Mouse (Mus musculus) thymus, postnatal 4 days (tissue): ENCODE measurements around the gene Pde4b.
A peak's percentile ranks its signal among the peaks of the same experiment; 100 is the strongest.

Experiments used
- DNase-seq: peaks from one replicate; pipeline ENCODE4 v3.0.0; 2021

Gene Pde4b

GRCm38 (mm10) chr4:102623789-102624611, 536.7 kb downstream of the Pde4b start:
- no peak for DNase-seq

- DNase-seq = no peak
These were observed 537.6 kb downstream of the Pde4b start for GRCm38 (mm10) chr4:102624937-102625336.

- no peak for DNase-seq
These were observed 540.5 kb downstream of the Pde4b start for GRCm38 (mm10) chr4:102627799-102628198.

GRCm38 (mm10) chr4:102629621-102630020, 542.3 kb downstream of the Pde4b start:
- no peak for DNase-seq

GRCm38 (mm10) chr4:102630261-102630660, 542.9 kb downstream of the Pde4b start:
- DNase-seq = no peak

- DNase-seq = no peak
These were observed 544.3 kb downstream of the Pde4b start for GRCm38 (mm10) chr4:102631624-102632023.

- no peak for DNase-seq
These were observed 545.9 kb downstream of the Pde4b start for GRCm38 (mm10) chr4:102633241-102633640.

GRCm38 (mm10) chr4:102635258-102635657, 547.9 kb downstream of the Pde4b start:
- peak; percentile 50 for DNase-seq

- no peak for DNase-seq
These were observed 548.6 kb downstream of the Pde4b start for GRCm38 (mm10) chr4:102635944-102636343.

GRCm38 (mm10) chr4:102637348-102637910, 550.1 kb downstream of the Pde4b start:
- no peak for DNase-seq

- no peak for DNase-seq
These were observed 553.6 kb downstream of the Pde4b start for GRCm38 (mm10) chr4:102640942-102641341.

GRCm38 (mm10) chr4:102644062-102644461, 556.7 kb downstream of the Pde4b start:
- no peak for DNase-seq

- no peak for DNase-seq
These were observed 559.7 kb downstream of the Pde4b start for GRCm38 (mm10) chr4:102647056-102647455.

- no peak for DNase-seq
These were observed 568.0 kb downstream of the Pde4b start for GRCm38 (mm10) chr4:102655331-102655730.

- peak; percentile 33 for DNase-seq
These were observed 569.2 kb downstream of the Pde4b start for GRCm38 (mm10) chr4:102656494-102657036.
